Mouse (Mus musculus): ENCODE data around the gene Trip13.

The Trip13 gene

DNA sequence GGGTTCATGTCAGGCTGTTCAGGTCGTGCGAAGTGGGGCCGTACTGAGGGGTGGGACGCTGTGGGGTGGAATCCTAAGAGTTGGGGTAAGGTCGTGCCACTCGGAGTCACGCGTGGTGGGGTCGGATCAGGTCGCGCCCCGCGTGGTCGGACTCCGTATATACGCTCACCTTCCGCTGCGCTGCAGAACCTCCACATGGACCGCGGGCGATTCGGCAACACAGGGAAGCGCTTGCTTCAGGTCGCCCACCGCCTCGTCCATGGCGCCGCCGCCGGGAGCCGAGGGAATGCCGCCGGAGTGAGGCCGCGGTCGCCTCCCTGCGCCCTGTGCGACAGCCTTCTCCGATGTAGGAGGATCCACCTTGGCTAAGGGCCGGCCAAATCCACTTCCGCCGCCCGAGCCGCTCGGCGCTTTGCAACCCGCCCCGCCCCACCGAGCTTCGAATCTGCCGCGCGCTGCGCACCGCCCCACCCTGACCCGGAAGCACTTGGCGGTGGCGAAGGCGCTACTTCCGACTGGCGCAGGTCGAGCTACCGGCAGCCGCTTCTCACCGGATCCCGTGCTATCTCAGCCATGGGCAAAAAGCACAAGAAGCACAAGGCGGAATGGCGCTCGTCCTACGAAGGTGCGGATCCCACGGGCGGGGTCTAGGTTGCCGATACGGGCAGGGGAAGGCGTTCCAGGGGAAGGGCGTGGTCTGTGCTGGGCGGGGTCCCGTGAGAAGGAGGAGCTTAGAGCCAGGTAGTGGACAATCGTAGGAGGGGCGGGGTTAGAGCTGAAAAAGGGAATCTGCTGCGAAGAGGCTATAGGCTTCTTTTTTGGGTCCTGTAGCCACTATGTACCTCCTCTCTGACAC lies at the start of gene Trip13, which contains the start of gene Brd9:
Gene Trip13 (minus strand): TSS at position 464 of the 856 bp plus-strand sequence.
Gene Brd9 (plus strand): TSS at position 491 of the 856 bp plus-strand sequence.
- DNase-seq (ENCODE audit: low spot score), result peak; percentile 70

DNA sequence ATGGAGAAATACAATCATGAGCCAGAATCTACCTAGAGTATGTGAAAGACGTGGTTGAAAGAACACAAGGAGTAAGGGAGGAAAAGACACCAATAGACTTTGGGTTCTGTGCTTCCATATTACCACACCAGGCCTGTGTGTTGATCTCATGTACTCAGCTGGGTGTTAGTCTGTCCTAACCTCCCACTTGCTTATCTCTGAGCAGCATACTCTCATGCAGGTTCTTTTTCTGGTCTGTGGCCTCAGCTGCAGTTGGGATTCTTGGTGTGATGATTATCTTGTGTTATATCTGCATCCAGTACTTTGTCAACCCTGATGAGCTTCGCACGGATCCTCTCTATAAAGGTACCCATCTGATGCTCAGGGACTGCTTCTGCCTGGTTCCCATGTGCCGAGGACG lies 39.4 kb upstream of the Trip13 start:
- DNase-seq (ENCODE audit: low spot score), result no peak

DNA sequence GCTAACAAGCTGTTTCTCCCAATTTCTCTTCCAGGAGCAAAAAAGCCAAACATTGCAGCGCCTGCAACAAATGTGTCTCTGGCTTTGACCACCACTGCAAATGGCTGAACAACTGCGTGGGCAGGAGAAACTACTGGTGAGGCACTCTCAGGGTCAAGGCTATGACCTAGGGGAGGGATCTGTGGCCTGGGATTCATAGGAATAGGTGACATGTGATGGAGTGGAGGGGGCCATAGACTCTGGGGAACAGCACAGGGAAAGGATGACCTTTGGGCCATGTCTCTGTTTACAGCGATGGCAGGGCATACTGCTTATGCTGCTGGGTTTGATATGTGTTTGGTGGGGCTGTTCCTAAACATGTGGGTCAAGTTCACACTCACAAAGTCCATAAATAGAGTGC lies 36.9 kb upstream of the Trip13 start:
- no peak for DNase-seq (ENCODE audit: low spot score)

DNA sequence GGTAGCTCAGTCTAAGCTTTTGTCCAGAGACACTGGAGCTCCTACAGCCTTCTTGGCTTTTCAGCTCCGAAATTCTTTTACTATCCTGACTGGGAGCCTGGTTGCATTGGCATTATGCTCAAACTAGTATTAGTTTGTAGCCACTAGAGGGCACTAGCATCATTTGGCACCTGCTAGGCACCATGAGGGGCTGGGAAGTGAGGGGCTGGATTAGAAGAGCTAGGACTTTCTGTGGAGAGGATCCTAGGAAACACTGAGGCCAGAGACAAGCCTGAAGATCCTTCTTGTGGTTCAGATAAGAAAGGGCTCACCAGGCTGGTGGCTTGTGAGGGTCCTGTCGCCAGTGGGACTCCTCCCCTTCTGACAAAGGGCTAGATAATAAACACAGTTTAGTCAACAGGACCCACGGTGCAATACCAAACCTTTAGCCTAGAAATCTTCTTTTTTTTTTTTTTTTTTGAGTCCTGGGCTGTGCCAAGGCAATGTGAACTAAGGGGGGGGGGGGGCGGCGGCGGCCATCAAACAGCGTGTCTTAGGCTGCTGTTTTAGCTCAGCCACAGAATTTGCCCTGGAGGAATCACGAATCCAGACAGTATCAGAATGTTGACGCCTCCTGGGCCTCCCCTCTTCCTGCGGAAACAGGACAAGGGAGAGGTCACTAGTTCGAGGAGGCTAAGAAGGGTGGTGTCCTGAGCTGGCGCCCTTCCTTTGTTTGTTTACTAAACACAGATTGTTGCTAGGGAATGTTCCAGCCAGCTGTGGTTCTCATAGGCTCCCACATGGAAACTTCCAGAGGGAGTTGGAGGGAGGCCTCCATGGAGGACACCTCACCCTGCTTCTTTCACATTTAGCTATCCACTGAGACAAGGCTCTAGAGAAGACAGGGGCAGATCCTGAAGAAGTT lies 33.2 kb upstream of the Trip13 start:
- DNase-seq (ENCODE audit: low spot score), result peak; percentile 54

DNA sequence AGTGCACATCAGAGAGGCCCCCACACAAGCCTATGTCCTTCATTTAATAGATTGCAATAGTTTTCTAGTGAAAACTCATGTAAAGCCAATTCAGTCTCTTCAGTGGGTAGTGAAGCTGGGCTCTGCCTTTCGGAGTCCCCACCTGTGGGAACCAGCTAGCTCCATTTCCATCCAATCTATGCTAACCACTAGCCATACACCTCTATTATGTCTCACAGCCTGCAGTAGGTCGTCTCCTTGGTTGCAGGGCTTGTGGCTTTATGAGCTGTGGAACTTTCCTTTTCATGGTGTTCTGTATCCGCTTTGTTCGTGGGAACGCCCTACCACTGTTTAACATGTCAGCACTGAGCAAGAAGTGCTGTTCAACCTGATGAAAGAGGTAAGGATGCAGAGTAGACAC lies 26.0 kb upstream of the Trip13 start, which contains the start of gene Zdhhc11:
Gene Zdhhc11 (plus strand): TSS at position 301 of the 400 bp plus-strand sequence.
- no peak for DNase-seq (ENCODE audit: low spot score)

DNA sequence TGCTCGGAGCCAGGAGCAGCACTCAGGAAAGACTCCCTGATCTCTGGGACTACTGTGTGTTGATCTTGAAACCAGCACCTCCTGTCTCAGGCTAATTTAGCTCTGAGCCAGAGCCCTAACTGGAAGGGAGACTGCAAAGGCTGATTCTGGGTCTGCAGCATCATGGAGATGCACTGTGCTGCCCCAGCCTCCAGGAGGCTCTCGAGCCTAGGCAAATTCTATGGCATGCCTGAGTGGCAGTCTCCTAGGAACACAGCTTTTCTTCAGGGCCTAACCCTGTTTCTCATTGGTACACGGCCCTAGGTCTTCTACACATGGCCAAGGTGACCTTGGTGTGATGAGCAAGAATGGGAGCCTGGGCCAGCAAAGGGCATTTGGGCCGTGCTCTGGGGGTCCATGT lies 23.6 kb upstream of the Trip13 start:
- no peak for DNase-seq (ENCODE audit: low spot score)

DNA sequence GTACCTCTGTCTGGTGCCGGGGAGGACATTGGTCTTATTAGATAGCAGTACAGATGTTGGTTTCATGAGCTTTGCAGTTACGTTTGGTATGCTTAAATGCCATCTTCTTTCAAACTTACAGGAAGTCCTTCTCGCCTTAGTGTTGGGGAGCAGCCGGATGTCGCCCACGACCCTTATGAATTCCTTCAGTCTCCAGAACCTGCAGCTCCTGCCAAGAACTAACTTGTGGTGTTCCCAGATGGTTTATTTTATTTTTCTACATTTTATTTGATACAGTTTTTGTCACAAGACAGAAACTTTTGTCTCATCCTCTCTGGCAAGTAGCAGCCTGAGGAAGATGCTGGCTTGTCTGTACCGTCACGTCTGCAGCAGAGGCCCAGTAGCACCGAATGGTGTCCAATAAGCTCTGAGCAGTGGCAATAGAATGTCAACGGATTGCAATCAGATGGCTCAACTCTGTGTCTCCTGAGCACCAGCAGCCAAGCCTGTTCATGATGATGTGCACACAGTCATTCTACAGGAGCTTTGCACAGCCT lies 22.6 kb upstream of the Trip13 start:
- DNase-seq (ENCODE audit: low spot score), result no peak

DNA sequence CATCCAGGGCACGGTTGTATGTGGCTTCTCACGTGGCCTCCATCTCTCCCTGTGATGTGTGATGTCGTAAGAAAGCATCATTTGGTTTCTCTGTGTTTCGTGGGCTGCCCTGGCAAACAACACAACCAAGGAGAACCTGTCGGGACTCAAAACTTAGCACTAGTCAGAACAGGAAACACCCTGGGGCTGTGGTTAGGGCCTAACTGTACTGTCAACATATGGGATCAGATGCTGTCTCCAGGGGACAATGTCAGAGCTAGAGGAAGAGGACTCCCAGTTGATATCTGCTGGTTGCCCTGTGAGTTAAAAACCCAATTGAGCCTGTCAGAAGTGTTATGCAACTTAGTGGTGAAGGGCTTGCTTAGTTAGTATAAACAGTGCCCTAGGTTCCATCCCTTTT lies 17.9 kb upstream of the Trip13 start:
- DNase-seq (ENCODE audit: low spot score), result no peak

DNA sequence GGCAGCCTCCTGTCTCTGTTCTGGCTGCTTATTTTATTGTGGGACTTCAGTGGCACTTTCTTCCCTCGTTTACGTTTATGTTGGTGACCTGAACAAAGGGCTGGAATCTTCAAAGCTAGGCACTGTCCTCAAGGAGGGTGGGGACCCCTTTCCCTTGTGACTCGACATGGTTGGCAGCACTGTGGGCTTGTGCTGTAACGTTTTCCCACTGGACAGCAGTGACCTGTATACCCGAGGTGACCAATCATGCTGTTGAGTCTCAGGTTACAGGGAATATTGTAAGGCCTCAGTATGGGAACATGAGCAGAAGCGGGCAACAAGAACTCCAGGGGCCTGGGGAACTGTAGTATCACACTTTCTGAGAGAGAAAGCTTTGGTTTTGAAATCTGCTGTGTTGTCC lies 17.1 kb upstream of the Trip13 start:
- DNase-seq (ENCODE audit: low spot score), result no peak

DNA sequence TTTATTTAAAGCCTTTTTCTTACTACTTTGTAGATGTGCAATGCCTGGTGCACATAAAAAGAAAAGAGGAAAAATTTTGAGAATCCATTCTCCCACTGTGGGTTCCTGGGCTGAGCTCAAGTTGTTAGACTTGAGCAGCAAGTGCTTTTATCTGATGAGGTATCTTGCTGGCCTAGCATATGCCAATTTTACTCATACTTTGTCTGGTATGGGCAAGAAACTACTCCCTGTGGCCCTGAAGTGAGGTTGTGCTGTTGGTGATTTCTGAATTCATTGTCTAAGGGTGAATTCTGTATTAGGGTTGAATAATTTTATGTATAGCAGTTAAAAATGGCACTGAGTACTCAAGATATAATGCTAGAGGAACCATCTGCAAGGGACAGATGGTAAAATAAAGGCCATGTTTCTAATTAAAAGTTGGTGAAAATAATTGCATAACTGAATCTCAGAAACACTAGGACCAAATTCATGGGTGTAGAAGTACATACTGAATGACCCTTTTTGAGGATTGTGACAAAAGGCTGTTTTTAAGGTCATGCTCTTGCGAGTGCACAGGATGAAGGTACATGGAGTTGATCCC lies 16.1 kb upstream of the Trip13 start:
- no peak for DNase-seq (ENCODE audit: low spot score)

DNA sequence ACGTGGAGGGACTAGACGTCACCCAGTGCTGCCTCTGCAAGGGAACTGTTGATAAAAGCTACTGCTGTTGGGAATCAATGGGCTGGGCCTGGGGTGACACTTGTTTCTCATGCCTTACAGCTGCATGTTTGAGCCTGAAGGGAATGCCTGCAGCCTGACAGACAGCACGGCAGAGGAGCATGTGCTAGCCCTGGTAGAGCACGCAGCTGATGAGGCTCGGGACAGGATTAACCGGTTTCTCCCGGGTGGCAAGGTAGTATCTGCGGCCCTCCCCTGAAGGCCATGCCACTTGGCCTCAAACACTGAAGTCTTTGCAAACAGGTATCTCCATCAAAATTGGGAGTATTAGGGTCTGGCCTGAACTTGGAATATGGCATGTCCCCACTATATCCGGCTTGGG lies 7.0 kb upstream of the Trip13 start:
- no peak for DNase-seq (ENCODE audit: low spot score)

DNA sequence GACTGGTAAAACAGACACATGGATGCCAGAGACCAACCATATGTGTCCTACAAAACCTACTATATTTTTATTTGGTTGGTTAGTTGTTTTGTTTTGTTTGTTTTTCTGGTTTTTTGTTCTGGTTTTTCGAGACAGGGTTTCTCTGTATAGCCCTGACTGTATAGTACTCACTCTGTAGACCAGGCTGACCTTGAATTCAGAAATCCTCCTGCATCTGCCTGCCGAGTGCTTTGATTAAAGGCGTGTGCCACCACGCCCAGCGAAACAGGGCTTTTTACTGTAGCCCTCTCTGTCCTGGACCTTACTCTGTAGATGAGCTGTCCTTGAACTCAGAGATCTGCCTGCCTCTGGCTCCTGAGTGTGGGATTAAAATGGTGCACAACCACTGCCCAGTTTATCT lies 1.5 kb upstream of the Trip13 start:
- DNase-seq (ENCODE audit: low spot score), result no peak

DNA sequence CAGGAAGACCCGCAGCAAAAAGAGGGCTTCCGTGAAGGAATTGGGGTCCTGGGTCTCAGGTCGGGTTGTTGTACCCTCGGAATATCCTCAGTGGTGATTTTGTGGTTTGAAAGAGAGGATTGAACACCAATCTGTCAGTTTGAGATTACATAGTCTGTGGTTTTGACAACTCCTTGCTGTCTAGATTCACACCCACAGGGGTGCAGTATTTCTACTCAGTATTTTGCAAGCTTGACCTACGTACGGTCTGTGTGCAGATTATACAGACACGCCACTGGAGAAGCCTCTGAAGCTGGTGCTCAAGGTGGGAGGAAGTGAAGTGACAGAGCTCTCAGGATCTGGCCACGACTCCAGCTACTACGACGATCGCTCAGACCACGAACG lies 585 bp upstream of the Trip13 start:
- DNase-seq (ENCODE audit: low spot score), result no peak

DNA sequence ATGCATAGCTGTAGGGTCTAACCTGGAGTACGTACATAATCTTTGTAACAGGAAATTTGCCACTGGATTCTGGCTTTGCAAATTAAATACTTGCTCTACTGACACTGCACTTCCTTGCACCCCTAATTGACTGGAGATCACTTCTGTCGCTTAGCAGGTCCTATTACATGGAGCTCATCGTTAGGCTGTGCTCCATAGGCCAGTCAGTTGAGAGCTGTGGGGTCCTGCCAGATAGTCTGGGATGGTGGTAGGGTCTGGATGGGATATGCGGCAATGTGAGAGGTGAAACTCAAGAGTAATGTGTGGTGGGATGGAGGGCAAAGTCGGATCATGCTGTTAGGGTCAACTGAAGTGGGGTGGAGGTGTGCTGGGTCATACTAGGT lies 655 bp downstream of the Trip13 start:
- no peak for DNase-seq (ENCODE audit: low spot score)

DNA sequence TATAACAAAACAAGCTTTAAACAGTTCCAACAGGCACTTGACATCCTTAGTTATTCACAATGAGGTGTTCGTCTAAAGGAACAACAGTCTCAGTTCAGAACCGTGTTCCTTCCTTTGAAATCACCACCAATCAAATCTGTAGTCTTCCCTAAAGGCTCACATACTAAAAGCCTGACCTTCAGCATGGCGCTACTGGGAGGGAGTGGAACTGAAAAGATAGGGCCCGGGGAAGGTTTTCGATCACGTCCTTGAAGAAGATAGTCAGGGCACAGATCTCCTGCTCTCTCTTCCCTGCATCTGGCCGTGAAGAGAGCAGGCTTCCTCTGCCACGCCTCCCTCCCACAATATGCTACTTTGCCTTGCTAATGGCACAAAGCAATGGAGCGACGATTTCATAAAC lies 5.4 kb downstream of the Trip13 start:
- no peak for DNase-seq (ENCODE audit: low spot score)

DNA sequence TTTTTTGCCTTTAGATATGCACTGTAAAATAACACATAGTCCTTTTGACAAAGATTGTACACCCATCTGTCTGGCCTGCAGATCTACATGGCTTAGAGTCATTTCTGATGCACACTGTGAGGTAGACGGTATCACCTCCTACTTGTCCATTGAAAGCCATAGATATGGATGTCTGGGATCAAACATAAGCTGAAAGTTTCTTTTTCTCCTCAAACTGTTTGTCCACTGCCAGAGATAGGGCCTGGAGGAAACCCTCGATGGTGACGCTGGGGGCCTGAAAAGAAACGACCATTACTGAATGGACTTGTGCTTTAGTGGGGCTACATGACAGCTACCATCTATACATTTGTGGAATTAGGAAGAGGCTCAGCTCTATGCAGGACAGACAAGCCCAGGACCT lies 24.5 kb downstream of the Trip13 start:
- DNase-seq (ENCODE audit: low spot score), result no peak

DNA sequence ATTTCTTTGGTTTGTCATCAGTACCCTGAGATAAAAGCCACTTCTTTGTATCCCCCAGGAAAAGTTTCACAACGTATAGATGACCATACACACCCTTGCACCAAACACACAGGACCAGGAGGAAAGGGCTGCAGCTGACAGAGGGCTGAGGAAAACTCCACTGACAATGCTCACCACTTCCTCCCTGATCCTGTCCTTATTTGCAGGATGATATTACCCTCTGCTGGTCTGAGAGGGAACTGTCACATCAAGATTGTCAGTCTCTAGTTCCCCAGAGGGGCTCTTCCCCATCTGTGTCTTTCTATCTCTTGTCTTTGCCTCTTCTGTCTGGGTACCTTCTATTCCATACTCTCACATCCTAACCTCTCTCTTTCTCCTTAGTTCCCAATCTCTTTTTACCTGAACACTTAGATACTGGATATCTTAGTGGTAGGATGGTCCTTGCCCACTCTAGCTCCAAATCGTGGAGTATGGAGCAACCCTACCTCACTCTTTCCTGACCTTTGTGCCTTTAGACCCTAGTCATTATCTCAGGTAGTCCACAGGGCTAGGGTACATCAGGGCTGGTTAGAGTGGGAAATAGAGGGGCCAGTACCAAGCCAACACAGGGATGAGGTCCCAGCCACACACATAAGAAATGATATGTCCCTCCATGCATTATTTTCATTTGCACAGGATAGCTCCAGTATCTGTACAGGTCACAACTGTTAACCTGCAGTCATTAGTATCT lies 29.7 kb downstream of the Trip13 start:
- DNase-seq (ENCODE audit: low spot score), result no peak

DNA sequence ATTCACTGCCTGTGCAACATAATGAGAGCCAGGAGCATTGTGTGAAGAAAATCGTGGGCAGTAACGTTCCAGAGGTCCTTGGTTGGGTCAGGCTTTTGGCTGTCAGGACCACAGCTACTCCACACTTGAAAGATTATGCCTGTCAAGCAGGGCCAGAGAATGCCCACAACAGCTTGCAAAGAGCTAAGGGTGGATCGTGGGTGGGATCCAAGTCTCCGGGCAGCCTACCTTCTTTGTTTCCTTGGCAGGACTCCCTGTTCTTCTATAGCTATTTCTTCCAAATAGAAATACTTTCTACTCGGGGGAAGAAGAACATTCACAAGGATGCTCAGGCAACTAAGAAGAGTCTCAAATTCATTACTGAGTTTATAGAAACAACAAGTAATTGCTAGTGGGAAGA lies 30.4 kb downstream of the Trip13 start:
- DNase-seq (ENCODE audit: low spot score), result no peak

DNA sequence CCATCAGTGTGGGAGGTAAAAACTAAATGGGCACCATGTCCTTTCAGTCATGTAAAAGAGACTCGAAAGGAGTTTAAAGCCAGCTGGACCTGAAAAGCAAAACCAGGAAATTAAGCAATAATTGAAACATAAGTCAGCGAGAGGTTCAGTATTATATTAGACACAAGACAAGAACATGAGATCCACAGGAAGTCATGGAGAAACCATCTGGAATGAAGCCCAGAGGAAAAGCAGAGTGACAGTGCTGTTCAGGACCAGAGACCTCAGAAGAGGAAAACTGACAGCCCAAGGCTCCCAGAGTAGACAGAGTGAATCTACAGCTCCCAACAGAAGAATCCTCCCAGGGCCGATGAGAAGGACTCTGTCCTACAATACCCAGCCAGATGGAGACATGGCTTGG lies 40.0 kb downstream of the Trip13 start:
- no peak for DNase-seq (ENCODE audit: low spot score)

DNA sequence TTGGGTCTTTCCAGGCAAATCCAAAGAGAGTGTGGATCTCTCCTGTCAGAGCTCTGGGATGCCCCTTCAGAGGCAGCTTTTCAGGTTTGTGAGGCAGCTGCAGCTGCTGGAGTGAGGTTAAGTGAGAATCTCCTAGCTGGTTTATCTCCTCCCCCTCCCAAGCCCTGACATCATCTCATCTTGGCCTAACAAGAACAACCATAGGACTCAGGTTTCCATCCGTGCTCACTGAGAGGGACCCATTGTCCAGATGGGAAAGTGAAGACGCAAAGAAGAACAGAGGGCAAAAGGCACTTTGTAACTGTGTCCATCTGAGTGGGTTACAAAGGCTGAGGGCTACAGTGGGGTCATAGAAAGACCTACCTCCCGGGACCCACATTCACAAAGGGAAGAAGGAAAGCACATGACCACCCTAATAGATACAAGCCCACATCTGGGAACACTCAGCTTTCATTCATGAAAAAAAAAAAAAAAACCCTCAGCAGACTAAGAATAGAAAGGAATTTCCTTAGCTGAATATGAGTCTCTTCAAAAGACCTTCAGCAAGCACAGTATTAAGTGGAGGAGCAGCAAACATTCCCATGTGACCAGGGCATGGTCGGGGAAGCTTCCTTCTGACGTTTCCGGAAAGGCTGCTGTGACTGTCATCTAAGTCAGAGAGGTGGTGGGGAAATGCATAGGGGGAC lies 44.9 kb downstream of the Trip13 start:
- no peak for DNase-seq (ENCODE audit: low spot score)

DNA sequence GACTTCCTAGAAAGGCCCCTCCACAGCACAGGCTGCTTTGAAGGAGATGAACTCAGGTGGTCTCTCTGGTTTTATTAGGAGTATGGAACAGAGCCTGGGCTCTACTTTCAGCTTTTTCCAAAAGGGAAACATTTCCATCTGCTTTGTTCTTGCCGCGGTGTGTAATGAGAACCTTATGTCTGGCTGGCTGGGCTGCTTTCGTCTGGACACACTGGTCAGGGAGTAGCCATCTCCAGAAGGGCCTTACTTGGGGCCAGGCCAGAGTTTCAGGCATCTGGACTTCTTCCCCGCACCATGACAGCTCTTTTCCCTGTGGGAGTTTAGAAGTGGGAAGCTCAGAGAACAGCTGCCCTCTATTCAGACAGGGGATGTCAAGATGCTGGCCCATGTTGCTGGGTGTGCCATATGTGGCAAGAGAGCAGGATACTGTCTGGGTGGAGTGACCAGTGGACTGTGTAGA lies 50.1 kb downstream of the Trip13 start:
- DNase-seq (ENCODE audit: low spot score), result no peak

Measured in left cerebral cortex, adult 11 months (tissue).